Mouse (Mus musculus) heart, postnatal 0 days (tissue): ENCODE data around the gene Kif1b.

Experiments
- CTCF ChIP-seq: IDR thresholded peaks from 2 replicates; pipeline ENCODE4 v1.5.1; 2016; ENCODE audit warnings: antibody characterized with exemption, control low read depth, low read depth
- EP300 ChIP-seq: IDR thresholded peaks from 2 replicates; pipeline ENCODE4 v1.6.1; 2016; ENCODE audit warnings: antibody characterized with exemption, low read depth

- TF ChIP-seq CTCF: peak; percentile 25
- no peak for TF ChIP-seq EP300
Observed at GRCm38 (mm10) chr4:149164150-149164549, 143.3 kb downstream of the Kif1b start.
